Mouse (Mus musculus): ENCODE data around the gene Krtap1-4. TPM values are rescaled to one million over a fixed set of nuclear protein-coding genes. Genes with fewer than 3 reads are reported as not detected.
A peak's percentile ranks its signal among the peaks of the same experiment; 100 is the strongest.

The Krtap1-4 gene
- total RNA-seq (2012; rRNA removed) (not detected in 2 replicates), total RNA-seq (2014; rRNA removed) (not detected in 2 replicates), polyA plus RNA-seq (2012; ENCODE audit: insufficient read length, low read depth) (not detected in 2 replicates)

DNA sequence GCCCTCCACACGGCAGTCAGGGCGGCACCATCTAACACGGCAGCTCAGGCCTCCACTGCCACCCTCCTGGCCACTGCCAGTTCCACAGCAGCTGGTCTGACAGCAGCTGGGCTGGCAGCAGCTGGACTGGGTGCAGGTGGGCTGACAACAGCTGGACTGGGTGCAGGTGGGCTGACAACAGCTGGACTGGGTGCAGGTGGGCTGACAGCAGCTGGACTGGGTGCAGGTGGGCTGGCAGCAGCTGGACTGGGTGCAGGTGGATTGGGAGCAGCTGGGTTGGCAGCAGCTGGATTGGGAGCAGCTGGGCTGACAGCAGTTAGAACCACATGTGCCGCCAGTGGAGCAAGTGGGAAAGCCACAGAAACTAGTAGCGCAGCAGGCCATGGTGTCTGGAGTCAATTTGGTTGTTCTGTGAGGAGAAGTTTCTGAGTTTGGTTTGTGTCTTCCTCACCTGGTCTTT lies at the start of gene Krtap1-4:
TSS of gene Krtap1-4 (minus strand) at position 410 of the 460 bp plus-strand sequence.
- dilution Hi-C loops (cut with MboI; ENCODE audit: extremely low pct_ligation_motif_present, extremely low pct_unique_long_range_greater_than_20kb, low sequenced_read_pairs): no loop called here
- Histone ChIP-seq H3K4me3 (replicated peaks in 1 of 3; ENCODE audit: low read depth in 2 of 3, low read length in 2 of 3, poor library complexity in 1 of 3) (no peak within 1 kb of the TSS), H3K36me3 (replicated peaks in 1 of 2; ENCODE audit: control insufficient read depth in 1 of 2, insufficient read depth in 1 of 2, low read length in 1 of 2) (no peaks in the 10 kb centered on the region), H3K4me1 (ENCODE audit: control insufficient read depth in 1 of 2, insufficient read depth in 2 of 2) (no peaks in the 10 kb centered on the region), H3K4me2 (ENCODE audit: insufficient read depth, low read depth, poor library complexity, severe bottlenecking) (no peak within 1 kb of the TSS), H3K27ac (ENCODE audit: insufficient read depth, low read depth) (no peak within 1 kb of the TSS), H3K9ac (ENCODE audit: insufficient read depth, low read depth) (no peak within 1 kb of the TSS), H3K27me3 (replicated peaks) (peaks cover 72% of the 10 kb centered on the region), H3K79me2 (replicated peaks; ENCODE audit: control insufficient read depth, extremely low read depth, insufficient read depth, poor library complexity, severe bottlenecking) (no peaks in the 10 kb centered on the region), H3K9me3 (replicated peaks; ENCODE audit: low read length) (peaks cover 4% of the 10 kb centered on the region)
- in situ Hi-C loops (cut with MboI; ENCODE audit: low pct_ligation_motif_present, low pct_unique_long_range_greater_than_20kb, low sequenced_read_pairs): no loop called here
- DNase-seq (ENCODE audit: extremely low read depth): no peak
- TF ChIP-seq TCF12 (IDR thresholded peaks at IDR 0.05; ENCODE audit: low read depth, low read length): peak; percentile 47; the same call in 1 of the 2 replicates
- TF ChIP-seq USF1 (IDR thresholded peaks at IDR 0.05; ENCODE audit: low read depth, low read length): no peak

DNA sequence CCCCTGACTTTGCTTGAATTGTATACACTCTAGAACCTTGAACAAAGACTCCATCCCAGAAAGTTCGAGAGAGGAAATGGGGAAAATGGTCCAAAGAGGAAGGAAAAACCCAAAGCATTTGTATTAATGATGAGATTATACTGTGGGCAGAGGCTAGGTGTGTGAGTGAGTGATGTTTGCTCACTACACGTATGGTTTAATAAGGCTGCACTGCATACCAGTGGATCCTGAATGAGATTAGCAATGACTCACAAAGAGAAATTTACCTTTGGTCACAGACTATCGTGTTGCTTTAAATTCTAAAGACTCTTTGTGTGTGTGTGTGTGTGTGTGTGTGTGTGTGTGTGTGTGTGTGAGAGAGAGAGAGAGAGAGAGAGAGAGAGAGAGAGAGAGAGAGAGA lies 47.4 kb upstream of the Krtap1-4 start:
- no peaks in the 10 kb centered on the region for H3K9me3 ChIP-seq (replicated peaks; ENCODE audit: low read length)
- dilution Hi-C loops (cut with MboI; ENCODE audit: extremely low pct_ligation_motif_present, extremely low pct_unique_long_range_greater_than_20kb, low sequenced_read_pairs): no loop called here
- no peak overlapping the region for H3K9ac ChIP-seq (ENCODE audit: insufficient read depth, low read depth)
- in situ Hi-C loops (cut with MboI; ENCODE audit: low pct_ligation_motif_present, low pct_unique_long_range_greater_than_20kb, low sequenced_read_pairs): no loop called here
- no peak overlapping the region for H3K4me3 ChIP-seq (replicated peaks in 1 of 3; ENCODE audit: low read depth in 2 of 3, low read length in 2 of 3, poor library complexity in 1 of 3)
- H3K36me3 ChIP-seq (replicated peaks in 1 of 2; ENCODE audit: control insufficient read depth in 1 of 2, insufficient read depth in 1 of 2, low read length in 1 of 2): no peaks in the 10 kb centered on the region
- TF ChIP-seq MXI1 (IDR thresholded peaks at IDR 0.05; ENCODE audit: low read depth, low read length) (no peak), POLR2A (IDR thresholded peaks at IDR 0.05; ENCODE audit: low read depth, low read length) (no peak), PAX5 (IDR thresholded peaks at IDR 0.05; ENCODE audit: low read length) (no peak)
- no peak overlapping the region for H3K4me2 ChIP-seq (ENCODE audit: insufficient read depth, low read depth, poor library complexity, severe bottlenecking)
- DNase-seq (ENCODE audit: extremely low read depth): no peak
- no peak overlapping the region for H3K27ac ChIP-seq (ENCODE audit: insufficient read depth, low read depth)
- H3K4me1 ChIP-seq (ENCODE audit: control insufficient read depth in 1 of 2, insufficient read depth in 2 of 2): 0 out of 4 replicates have a peak, but pooled peaks cover 0 to 2% of the 10 kb centered on the region in 2 experiments
- H3K27me3 ChIP-seq (replicated peaks): peaks cover 74% of the 10 kb centered on the region
- H3K79me2 ChIP-seq (replicated peaks; ENCODE audit: control insufficient read depth, extremely low read depth, insufficient read depth, poor library complexity, severe bottlenecking): no peaks in the 10 kb centered on the region

DNA sequence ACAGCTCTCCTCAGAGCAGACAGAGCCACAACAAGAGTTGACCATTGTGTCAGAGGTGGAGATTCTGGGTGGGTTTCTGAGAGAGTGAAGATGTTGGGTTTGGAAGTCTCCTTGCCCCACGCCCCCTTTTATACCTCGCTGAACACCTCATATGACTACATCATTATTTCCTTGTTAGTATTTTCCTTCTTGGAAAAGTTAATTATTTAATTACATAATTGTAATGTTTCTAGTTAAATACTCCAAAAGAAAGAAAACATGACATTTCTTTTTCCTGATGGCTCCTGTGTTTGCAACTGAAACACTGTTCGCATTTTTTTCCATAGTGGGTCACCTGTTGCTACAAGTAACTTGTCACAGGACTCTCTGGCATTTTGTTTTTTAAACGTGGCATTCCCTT lies 44.7 kb upstream of the Krtap1-4 start, which contains the start of gene Krtap4-1:
TSS of gene Krtap4-1 (minus strand) at position 101 of the 400 bp plus-strand sequence.
- Histone ChIP-seq H3K9me3 (replicated peaks; ENCODE audit: low read length) (peaks cover 8% of the 10 kb centered on the region), H3K27ac (ENCODE audit: insufficient read depth, low read depth) (no peak within 1 kb of the TSS), H3K4me1 (ENCODE audit: control insufficient read depth in 1 of 2, insufficient read depth in 2 of 2) (0 out of 4 replicates have a peak, but pooled peaks cover 0 to 2% of the 10 kb centered on the region in 2 experiments), H3K27me3 (replicated peaks) (peaks cover 76% of the 10 kb centered on the region), H3K9ac (ENCODE audit: insufficient read depth, low read depth) (no peak within 1 kb of the TSS), H3K79me2 (replicated peaks; ENCODE audit: control insufficient read depth, extremely low read depth, insufficient read depth, poor library complexity, severe bottlenecking) (no peaks in the 10 kb centered on the region), H3K4me2 (ENCODE audit: insufficient read depth, low read depth, poor library complexity, severe bottlenecking) (no peak within 1 kb of the TSS), H3K4me3 (replicated peaks in 1 of 3; ENCODE audit: low read depth in 2 of 3, low read length in 2 of 3, poor library complexity in 1 of 3) (no peak within 1 kb of the TSS), H3K36me3 (replicated peaks in 1 of 2; ENCODE audit: control insufficient read depth in 1 of 2, insufficient read depth in 1 of 2, low read length in 1 of 2) (no peaks in the 10 kb centered on the region)
- no peak for DNase-seq (ENCODE audit: extremely low read depth)
- in situ Hi-C loops (cut with MboI; ENCODE audit: low pct_ligation_motif_present, low pct_unique_long_range_greater_than_20kb, low sequenced_read_pairs): no loop called here
- dilution Hi-C loops (cut with MboI; ENCODE audit: extremely low pct_ligation_motif_present, extremely low pct_unique_long_range_greater_than_20kb, low sequenced_read_pairs): no loop called here
- TF ChIP-seq CHD2 (IDR thresholded peaks at IDR 0.05; ENCODE audit: low read length) (no peak), CTCF (conservative IDR thresholded peaks at IDR 0.05 in 1 of 2, IDR thresholded peaks at IDR 0.05 in 1 of 2; ENCODE audit: low read depth in 2 of 2, low read length in 2 of 2) (no peak), MYC (IDR thresholded peaks at IDR 0.05; ENCODE audit: low read depth, low read length) (no peak)

All from CH12.LX (cell line).